Mouse (Mus musculus) spleen, adult 12 weeks (tissue): ENCODE data around the gene Ppp1r11.
"Not testable (repeated sequence)": the region's sequence is repeated elsewhere in the genome, so short reads cannot be mapped to it uniquely, and the experiment has no call there.

Source experiments
- DNase-seq: peaks from one replicate; pipeline ENCODE4 v3.0.0; 2022; ENCODE audit warnings: low spot score

Gene Ppp1r11

GRCm38 (mm10) chr17:36950981-36951947, at the start of gene Ppp1r11:
Gene Ppp1r11 (minus strand): TSS chr17:36951741.
- peak; percentile 86 for DNase-seq

DNA sequence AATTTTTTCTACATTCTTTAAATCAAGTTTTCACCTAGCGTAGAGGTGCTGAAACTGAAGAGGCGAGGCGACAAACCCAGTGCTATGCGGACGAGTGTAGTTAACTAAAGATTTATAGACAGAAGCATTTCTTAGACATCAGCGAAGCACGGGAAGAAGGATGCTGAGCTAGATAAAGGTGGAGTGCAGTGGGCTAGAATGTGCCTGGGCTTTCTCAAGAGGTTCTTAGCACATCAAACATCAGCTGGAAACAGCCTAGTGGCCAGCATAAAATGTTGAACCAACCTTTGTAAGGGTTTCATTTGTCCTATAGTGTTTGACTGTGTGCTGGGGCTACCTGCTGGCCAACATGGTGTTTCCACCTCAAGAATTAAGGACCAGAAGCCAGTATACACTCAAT, 49.3 kb upstream of the Ppp1r11 start, which contains the start of gene Zfp57:
Gene Zfp57 (plus strand): TSS at position 301 of the 400 bp plus-strand sequence.
- no peak for DNase-seq

- DNase-seq: no peak
Measured at GRCm38 (mm10) chr17:36998477-36998876, 46.9 kb upstream of the Ppp1r11 start.

GRCm38 (mm10) chr17:36997033-36997735, 45.6 kb upstream of the Ppp1r11 start:
- DNase-seq: no peak

DNA sequence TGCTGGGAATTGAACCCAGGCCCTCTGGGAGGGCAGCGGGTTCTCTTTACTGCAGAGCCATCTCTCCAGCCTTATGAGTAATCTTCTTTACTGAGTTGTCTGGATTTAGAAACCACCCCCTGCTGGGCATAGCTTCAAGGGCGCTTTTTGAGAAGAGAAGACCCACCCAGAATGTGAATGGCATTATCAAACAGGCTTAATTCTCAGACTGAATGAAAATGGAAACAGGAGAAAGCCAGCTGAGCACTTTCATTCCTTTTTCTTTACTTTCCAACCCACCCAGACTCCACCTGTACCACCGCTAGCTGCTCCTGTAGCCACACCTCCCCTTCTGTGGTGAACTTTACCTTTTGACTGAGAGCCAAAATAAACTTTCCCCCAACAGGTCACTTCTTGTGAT, 43.9 kb upstream of the Ppp1r11 start:
- DNase-seq: no peak

DNA sequence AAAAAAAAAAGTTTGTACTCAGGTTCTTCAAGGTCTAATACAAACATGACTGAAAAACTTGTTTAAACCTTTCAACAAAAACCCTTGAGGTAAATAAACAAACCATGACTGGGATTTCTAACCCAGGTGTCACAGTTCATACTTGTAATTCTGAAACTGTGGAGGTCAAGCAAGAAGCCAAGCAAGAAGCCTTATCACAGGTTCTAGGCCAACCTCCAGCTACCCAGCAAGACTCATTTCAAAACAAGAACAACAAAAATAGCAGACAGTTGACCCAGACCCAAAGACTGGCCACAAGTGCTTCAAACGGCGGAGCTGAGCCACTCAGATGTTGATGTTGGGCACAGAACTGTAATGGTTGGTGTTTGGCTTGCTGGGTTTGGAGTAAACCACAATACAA, 43.0 kb upstream of the Ppp1r11 start:
- DNase-seq: no peak

DNA sequence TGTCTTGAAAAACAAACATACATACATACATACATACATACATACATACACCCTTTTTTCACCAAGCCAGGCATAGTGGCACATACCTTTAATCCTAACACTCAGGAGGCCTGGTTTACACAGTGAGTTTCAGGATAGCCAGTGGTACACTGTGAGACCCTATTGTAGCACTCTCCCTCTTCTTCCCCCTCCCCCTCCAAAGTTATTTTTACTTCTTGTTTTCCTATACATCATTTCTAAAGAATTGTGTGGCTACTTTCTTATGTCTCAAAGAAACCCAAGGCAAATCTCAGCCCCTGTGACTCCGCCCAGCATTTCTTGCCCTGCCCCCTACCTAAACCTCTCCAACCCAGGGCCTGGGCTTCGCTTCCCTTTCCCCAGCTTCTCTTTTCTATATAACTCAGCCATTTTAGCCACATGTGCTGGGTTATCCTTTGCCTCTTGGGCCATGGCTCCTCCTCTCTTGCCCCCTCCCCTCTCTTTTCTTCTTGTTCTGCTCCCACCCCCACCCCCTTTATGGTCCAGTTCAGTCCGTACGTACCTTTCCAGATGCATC, 42.3 kb upstream of the Ppp1r11 start:
- no peak for DNase-seq

GRCm38 (mm10) chr17:36992336-36993104, 41.0 kb upstream of the Ppp1r11 start:
- DNase-seq: no peak

DNA sequence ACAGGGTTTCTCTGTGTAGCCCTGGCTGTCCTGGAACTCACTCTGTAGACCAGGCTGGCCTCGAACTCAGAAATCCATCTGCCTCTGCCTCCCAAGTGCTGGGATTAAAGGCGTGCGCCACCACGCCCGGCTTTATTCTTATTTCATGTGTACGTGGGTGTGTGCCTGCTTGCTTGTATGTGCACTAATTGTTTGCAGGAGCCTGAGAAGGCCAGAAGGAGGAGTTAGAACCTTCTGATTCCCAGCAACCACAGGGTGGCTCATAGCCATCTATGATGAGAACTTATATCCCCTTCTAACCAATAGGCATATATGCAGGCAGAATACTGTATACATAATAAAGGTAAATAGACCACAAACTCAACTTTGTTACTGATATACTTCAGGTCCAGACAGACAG, 39.1 kb upstream of the Ppp1r11 start:
- not testable (repeated sequence) for DNase-seq

- no peak for DNase-seq
Measured at GRCm38 (mm10) chr17:36989437-36989836, 37.9 kb upstream of the Ppp1r11 start, which contains the start of gene H2-M5. Gene H2-M5 (minus strand): TSS chr17:36989537.

DNA sequence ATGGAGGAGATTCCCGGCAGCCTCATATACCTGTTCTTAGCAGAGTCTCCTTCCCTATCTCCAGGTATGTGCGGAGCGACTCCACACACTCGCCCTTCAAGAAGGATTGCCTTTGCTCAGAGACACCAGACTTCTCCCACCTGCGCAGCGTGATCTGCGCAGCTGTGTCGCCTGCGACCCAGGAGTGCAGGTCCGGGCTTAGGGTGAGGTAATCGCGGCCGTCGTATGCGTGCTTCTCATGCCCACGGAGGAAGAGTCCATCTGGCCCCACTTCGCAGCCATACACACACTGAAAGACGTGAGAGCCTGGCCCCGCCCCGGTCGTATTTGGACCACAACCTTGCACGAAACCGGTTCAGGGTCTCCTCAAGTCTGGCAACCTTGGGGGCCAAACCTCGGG, 36.9 kb upstream of the Ppp1r11 start:
- no peak for DNase-seq

GRCm38 (mm10) chr17:36982253-36983155, 31.0 kb upstream of the Ppp1r11 start:
- no peak for DNase-seq

DNA sequence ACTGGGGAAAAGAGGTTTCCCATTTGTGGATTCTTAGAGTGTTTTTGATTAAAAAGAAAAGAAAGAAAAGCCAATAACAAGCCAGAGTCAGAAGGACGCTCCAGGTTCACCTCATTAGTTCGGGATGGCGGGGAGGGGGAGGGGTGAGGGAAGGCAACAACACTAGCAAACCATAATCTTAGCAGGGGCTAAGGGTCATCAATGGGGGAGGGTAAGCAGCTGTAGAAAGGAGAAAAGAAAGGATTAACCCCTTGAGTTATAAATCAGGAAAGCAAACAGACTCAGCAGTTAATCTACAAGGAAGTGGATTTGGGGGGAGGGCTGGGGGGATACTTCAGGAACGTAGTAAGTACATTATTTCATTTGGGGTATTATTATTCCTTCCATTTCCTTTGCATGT, 30.3 kb upstream of the Ppp1r11 start:
- DNase-seq: no peak

DNA sequence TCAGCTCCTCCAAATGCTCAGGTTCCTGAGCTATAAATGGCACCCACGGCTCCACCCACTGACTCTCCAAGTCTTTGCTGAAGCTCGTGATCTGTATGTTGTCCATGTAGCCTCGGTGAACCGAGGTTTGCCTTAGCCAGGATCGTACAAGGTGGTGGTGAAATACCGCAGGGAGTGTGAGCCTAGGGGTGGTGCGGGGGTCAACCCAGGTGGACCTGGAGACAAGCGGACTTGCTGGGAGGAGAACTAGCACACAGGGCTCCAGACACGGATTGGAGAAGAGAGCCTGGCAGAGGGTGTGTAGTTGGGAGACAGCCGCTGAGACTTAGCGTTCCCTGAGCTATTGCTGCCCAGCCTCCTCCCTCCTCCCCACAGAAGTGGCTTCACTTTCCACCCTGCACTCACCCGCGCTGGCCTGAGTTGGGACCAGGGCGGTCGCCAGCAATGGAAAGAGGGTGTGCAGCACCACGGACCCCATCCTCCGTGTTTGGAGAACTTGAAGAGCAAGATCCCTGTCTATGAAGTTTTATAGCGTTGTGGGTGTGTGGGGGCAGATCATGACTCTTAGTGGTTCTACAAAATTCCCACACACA, 29.8 kb upstream of the Ppp1r11 start, which contains the start of gene 2410137M14Rik:
Gene 2410137M14Rik (minus strand): TSS at position 17 of the 593 bp plus-strand sequence.
- no peak for DNase-seq

GRCm38 (mm10) chr17:36973271-36973787, 21.8 kb upstream of the Ppp1r11 start:
- no peak for DNase-seq

DNA sequence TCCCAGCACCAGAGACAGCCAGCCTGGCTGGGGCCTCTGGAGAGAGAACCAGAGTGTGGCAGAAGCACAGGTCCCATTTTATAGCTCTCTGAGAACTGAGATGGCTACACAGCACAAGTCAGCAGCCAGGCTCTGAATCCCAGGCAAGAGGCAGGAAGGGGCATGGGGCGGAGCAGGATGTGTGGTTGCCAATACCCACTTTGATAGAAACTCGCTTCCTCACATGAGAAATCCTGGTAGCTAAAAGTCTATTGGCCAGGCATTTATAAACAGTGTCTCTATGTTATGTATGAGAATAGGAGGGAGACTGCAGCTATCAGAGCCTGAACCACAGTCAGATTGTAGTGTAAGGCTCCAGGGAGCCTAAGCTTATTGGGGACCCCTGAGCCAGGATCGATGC, 21.2 kb upstream of the Ppp1r11 start:
- DNase-seq: no peak

- DNase-seq: no peak
Measured at GRCm38 (mm10) chr17:36971172-36971850, 19.8 kb upstream of the Ppp1r11 start.

DNA sequence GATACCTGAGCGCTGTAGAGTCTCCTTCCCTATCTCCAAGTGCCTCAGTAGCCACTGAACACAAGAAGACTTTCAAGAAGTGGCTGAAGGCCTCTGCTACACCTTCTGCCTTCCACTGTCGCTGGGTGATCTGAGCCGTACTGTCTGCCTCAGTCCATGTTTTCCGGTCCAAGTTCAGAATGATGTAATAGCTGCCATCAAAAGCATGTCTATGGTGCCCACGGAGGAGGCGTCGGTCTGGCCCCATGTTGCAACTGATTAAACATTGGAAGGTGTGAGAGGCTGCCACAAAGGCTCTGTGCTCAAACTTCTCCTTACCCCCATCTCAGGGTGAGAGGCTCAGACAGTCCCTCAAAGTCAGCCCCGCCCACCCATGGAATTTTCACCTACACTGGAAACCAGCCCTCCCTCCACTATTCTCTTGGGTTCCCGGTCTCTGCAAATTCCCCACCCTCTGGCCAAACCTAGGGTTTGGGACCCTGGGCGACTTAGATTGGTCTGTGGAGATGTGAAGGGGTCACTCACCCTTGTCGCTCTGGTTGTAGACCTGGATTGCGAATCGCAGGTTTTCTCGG, 18.9 kb upstream of the Ppp1r11 start:
- DNase-seq: no peak

- DNase-seq: no peak
Measured at GRCm38 (mm10) chr17:36966875-36967274, 15.3 kb upstream of the Ppp1r11 start.
